Mouse (Mus musculus) erythroblast, embryonic 14.5 days (primary cell): ENCODE results near the gene Olfr591. TPM values are rescaled to one million over a fixed set of nuclear protein-coding genes. Genes with fewer than 3 reads are reported as not detected.
"Not testable (repeated sequence)": the region's sequence is repeated elsewhere in the genome, so short reads cannot be mapped to it uniquely, and the experiment has no call there.

Source experiments
- H3K27me3 ChIP-seq: 2 replicates; pipeline ENCODE4 v1.6.1; 2012; ENCODE audit warnings: inconsistent platforms; ENCODE audit not compliant: control insufficient read depth
- H3K36me3 ChIP-seq: 2 replicates; pipeline ENCODE4 v1.6.1; 2012; ENCODE audit warnings: mild to moderate bottlenecking, inconsistent platforms; ENCODE audit not compliant: control insufficient read depth
- H3K4me1 ChIP-seq: 2 replicates; pipeline ENCODE4 v1.6.1; 2012; ENCODE audit warnings: inconsistent platforms; ENCODE audit not compliant: control insufficient read depth
- H3K4me3 ChIP-seq: replicated peaks from 2 replicates; pipeline ENCODE3; 2012; ENCODE audit warnings: moderate library complexity, mild to moderate bottlenecking, inconsistent platforms
- H3K9me3 ChIP-seq: 2 replicates; pipeline ENCODE4 v1.6.1; 2012; ENCODE audit warnings: low read length, inconsistent platforms, mixed read lengths; ENCODE audit not compliant: control insufficient read depth
- GATA1 ChIP-seq: IDR thresholded peaks from 2 replicates; pipeline ENCODE4 v1.6.1; 2012; ENCODE audit warnings: low read length, inconsistent platforms, mixed read lengths
- TAL1 ChIP-seq: IDR thresholded peaks from 3 replicates; pipeline ENCODE4 v1.6.1; 2012; ENCODE audit warnings: low read length, inconsistent platforms, mixed read lengths
- polyA plus RNA-seq: library from polyadenylated mRNA; stranded (reverse); fragments of >175 nt; gene quantifications from 2 replicates; pipeline ENCODE4 v1.2.3, GENCODE M21; 2012

The Olfr591 gene
- polyA plus RNA-seq, result not detected in 2 replicates

DNA sequence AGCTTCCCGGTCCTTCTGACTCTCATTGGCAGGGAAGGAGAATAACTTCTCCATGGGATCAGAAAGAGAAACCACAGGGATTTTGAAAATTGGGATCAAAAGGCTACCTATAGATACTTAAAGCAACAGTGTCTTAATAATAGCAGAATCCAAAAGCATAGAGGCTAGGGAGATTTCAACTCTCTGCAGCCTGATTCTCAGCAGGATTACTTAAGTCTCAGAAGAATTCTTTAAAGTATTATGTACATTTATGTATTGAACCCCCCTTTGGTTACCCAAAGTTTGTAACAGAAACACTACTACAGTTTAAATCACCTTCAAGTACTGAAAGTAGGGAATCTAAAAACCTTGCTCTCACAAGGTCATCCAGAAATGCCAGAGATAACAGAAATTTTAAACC, at the start of gene Olfr591:
Gene Olfr591, minus strand, starts transcription at position 101 of the 400 bp plus-strand sequence.
- no peaks in the 10 kb centered on the region; the same call in 1 of the 2 replicates for H3K9me3 ChIP-seq
- no peak within 1 kb of the TSS for H3K4me3 ChIP-seq
- no peaks in the 10 kb centered on the region for H3K27me3 ChIP-seq
- no peaks in the 10 kb centered on the region for H3K36me3 ChIP-seq
- no peaks in the 10 kb centered on the region for H3K4me1 ChIP-seq
- TF ChIP-seq TAL1, result no peak
- no peak for TF ChIP-seq GATA1

DNA sequence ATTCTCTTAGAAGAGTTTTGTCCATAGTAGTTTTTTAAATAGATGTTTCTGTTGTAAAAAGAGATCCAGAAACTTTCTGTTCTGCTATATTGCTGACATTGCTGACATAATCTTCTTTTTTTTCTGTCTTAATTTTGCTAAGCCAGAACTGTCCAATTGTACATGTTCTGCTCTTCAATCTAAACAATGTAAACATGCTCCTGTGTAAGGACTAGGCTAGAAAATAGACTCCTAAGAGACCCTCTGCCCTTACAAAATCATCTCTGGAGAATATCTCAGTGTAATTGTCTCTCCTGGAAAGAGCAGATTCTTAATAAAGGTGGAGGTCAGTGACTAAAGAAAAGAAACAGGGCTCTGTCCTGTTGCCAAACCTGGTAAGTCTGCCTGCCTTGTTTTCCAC, 38.6 kb upstream of the Olfr591 start, which contains the start of gene Olfr594:
Gene Olfr594, plus strand, starts transcription at position 301 of the 400 bp plus-strand sequence.
- Histone ChIP-seq H3K4me3 (no peak within 1 kb of the TSS), H3K4me1 (no peaks in the 10 kb centered on the region), H3K36me3 (no peaks in the 10 kb centered on the region), H3K9me3 (no peaks in the 10 kb centered on the region), H3K27me3 (no peaks in the 10 kb centered on the region)
- no peak for TF ChIP-seq TAL1
- no peak for TF ChIP-seq GATA1

DNA sequence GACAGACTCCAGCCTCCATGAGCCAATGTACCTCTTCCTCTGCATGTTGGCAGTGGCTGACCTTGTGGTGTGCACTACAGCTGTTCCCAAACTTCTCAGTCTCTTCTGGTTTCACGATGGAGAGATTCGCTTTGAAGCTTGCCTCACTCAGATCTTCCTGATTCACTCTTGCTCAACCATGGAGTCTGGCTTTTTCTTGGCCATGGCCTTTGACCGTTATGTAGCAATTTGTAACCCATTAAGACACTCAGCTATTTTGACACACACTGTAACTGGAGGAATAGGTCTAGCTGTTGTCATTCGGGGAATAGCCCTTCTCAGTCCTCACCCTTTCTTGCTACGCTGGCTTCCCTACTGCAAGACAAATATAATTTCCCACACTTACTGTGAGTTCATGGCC, 33.9 kb upstream of the Olfr591 start:
- not testable (repeated sequence) for H3K9me3 ChIP-seq, H3K27me3 ChIP-seq, H3K36me3 ChIP-seq, H3K4me1 ChIP-seq, H3K4me3 ChIP-seq

DNA sequence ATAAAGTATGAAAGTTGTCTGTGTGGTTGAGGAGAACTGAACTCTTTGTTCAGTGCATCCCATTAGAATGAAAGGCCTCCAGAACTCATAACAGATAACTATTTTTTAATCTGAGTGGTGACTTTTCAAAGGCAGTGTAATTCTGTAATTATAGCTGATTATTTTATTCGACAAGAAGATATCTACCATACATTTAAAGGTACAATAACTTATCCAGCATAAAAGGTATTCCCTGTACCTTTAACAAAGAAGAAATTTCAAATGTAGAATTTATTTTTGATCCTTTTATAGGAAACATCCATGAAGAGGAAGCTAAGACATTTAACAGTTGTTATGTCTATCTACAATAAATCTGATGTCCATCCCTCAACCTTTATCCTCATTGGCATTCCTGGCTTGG, 33.4 kb upstream of the Olfr591 start, which contains the start of gene Olfr593:
Gene Olfr593, plus strand, starts transcription at position 301 of the 400 bp plus-strand sequence.
- TF ChIP-seq GATA1, result no peak
- Histone ChIP-seq H3K36me3 (no peaks in the 10 kb centered on the region), H3K4me1 (no peaks in the 10 kb centered on the region), H3K27me3 (no peaks in the 10 kb centered on the region), H3K9me3 (no peaks in the 10 kb centered on the region), H3K4me3 (no peak within 1 kb of the TSS)

DNA sequence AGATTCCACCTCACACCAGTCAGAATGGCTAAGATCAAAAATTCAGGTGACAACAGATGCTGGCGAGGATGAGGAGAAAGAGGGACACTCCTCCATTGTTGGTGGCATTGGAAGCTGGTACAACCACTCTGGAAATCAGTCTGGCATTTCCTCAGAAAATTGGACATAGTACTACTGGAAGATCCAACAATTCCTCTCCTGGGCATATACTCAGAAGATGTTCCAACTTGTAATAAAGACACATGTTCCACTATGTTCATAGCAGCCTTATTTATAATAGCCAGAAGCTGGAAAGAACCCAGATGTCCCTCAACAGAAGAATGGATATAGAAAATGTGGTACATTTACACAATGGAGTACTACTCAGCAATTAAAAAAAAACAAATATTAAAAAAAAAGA, 6.4 kb upstream of the Olfr591 start, which contains the start of gene Olfr592:
Gene Olfr592, plus strand, starts transcription at position 301 of the 400 bp plus-strand sequence.
- H3K4me1 ChIP-seq, H3K27me3 ChIP-seq, H3K36me3 ChIP-seq, H3K4me3 ChIP-seq, H3K9me3 ChIP-seq: not testable (repeated sequence)

DNA sequence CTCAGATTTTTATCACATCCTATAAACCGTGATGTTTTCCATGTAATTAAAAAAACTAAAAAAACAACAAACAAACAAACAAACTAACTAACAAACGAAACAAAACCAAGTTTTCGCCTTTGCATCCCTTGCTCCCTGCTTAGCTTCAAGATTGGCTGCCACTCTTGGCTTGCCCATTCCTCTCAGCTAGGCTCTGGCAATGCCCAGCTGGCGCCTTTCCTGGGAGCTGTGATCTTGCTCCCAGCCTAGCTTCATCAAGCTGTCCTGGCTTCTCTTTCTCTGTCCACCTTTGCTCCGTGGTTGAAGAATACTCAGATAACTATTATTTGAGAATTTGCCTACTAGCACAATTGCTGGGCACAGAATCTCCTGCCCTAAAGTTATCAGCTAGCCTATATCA, 8.4 kb downstream of the Olfr591 start:
- Histone ChIP-seq H3K36me3 (no peaks in the 10 kb centered on the region), H3K4me3 (no peak overlapping the region), H3K9me3 (no peaks in the 10 kb centered on the region), H3K27me3 (no peaks in the 10 kb centered on the region), H3K4me1 (no peaks in the 10 kb centered on the region)
- TF ChIP-seq GATA1, result no peak
- no peak for TF ChIP-seq TAL1

DNA sequence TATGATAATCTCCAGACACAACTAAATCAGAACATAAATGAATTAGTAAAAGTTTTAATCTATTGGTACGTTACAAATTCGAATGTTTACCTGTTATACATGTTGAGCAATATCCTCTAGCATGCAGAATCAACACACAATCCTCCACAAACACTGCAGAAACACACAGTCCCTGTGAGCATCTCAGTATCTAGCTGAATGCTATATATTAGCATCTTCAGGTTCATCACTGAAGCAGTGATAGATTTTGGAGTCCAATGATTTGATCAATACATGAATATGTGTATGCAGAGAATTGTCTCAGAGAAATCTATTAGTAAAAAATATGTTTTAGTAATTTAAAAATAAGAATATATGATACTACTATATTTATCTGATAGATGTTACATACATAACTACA, 21.9 kb downstream of the Olfr591 start, which contains the start of gene Olfr589:
Gene Olfr589, minus strand, starts transcription at position 101 of the 400 bp plus-strand sequence.
- Histone ChIP-seq H3K9me3 (no peaks in the 10 kb centered on the region), H3K27me3 (no peaks in the 10 kb centered on the region)
- TF ChIP-seq GATA1 (no peak), TAL1 (no peak)

DNA sequence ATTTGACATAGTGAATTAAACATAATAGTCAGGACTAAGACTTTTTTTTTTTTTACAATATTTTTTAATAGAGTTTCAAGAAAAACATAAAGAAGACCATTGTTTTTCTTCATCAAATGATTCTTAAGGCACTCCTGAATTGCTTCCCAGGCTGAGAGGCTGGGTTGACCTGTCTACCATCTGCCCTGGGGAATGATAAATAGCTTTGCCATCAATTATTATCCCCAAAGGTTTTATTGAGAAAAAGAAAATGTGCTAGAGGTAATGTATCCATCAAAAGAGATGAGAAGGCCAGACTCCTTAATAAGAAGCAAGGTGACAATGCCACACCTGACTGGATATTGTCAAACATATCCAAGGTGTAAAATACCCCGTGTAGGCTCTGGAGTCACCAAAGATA, 37.6 kb downstream of the Olfr591 start, which contains the start of gene Olfr588-ps1:
Gene Olfr588-ps1, plus strand, starts transcription at position 301 of the 400 bp plus-strand sequence.
- TF ChIP-seq TAL1 (no peak), GATA1 (no peak)
- Histone ChIP-seq H3K27me3 (no peaks in the 10 kb centered on the region), H3K4me3 (no peak within 1 kb of the TSS), H3K36me3 (no peaks in the 10 kb centered on the region), H3K4me1 (no peaks in the 10 kb centered on the region), H3K9me3 (peaks cover 6% of the 10 kb centered on the region; the same call in 1 of the 2 replicates)

More for the DNA sequence above, 21.9 kb downstream of the Olfr591 start, which contains the start of gene Olfr589:
- Histone ChIP-seq H3K36me3 (no peaks in the 10 kb centered on the region), H3K4me1 (no peaks in the 10 kb centered on the region), H3K4me3 (no peak within 1 kb of the TSS)

DNA sequence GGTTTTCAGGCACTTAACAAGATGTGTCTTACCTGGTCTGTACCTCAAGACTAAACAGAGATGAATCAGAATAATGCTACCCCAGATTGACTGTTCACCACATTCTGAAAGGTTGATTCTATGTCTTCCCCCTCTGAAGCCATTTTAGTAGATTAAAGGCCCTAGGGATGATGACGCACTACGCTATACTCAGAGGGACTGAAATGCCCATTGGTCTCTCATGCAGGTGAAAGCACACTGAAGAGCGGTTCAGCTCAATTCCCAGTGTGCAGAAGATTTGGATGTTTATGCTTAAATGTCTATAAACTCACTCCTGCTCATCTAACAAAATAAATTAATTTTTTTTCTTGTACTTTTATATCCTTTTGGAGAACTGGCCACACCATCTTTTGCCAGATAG, 52.6 kb downstream of the Olfr591 start, which contains the start of gene Olfr586:
Gene Olfr586, minus strand, starts transcription at position 101 of the 400 bp plus-strand sequence.
- Histone ChIP-seq H3K27me3 (no peaks in the 10 kb centered on the region), H3K4me3 (no peak within 1 kb of the TSS), H3K36me3 (no peaks in the 10 kb centered on the region), H3K9me3 (no peaks in the 10 kb centered on the region), H3K4me1 (no peaks in the 10 kb centered on the region)
- no peak for TF ChIP-seq TAL1
- TF ChIP-seq GATA1, result no peak

DNA sequence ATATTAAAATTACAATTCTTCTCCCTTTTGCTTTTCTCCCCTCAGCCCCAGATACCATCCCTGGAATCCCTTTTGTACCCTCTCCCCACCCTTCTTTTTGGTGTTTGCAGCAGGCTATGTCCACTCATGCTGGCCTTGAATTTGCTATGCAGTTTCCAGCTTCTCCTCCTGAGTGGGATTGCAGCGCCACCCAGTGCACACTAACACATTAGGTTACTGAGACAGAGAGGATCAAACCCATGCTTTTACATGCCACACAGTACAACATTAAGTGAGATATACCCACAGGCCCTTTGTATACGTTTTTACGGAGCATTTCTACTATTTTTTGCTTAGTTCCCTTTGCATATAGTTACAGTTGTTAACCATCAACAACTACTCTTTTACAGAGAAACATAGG, 58.7 kb downstream of the Olfr591 start:
- TF ChIP-seq TAL1 (no peak), GATA1 (no peak)
- H3K4me3 ChIP-seq, result no peak overlapping the region
- no peaks in the 10 kb centered on the region for H3K4me1 ChIP-seq
- no peaks in the 10 kb centered on the region for H3K27me3 ChIP-seq
- no peaks in the 10 kb centered on the region for H3K9me3 ChIP-seq
- no peaks in the 10 kb centered on the region for H3K36me3 ChIP-seq

Other genes starting within 250 kb of the Olfr591 start
- not detected in 2 replicates for gene Olfr573-ps1, start 235.8 kb downstream of the Olfr591 start, polyA plus RNA-seq
- gene Olfr574, start 229.9 kb downstream of the Olfr591 start, polyA plus RNA-seq, result not detected in 2 replicates
- not detected in 2 replicates for gene Olfr575, start 219.6 kb downstream of the Olfr591 start, polyA plus RNA-seq
- not detected in 2 replicates for gene Olfr576, start 215.7 kb downstream of the Olfr591 start, polyA plus RNA-seq
- gene Olfr577, start 202.4 kb downstream of the Olfr591 start, polyA plus RNA-seq, result not detected in 2 replicates
- not detected in 2 replicates for gene Olfr578, start 189.0 kb downstream of the Olfr591 start, polyA plus RNA-seq
- 0.03 TPM in 1 of 2 replicates, not detected in the other for gene Olfr582, start 140.3 kb downstream of the Olfr591 start, polyA plus RNA-seq
- gene Olfr583, start 127.0 kb downstream of the Olfr591 start, polyA plus RNA-seq, result not detected in 2 replicates
- gene Olfr584, start 96.5 kb downstream of the Olfr591 start, polyA plus RNA-seq, result not detected in 2 replicates
- not detected in 2 replicates for gene Olfr585, start 80.6 kb downstream of the Olfr591 start, polyA plus RNA-seq
- 0.01 TPM in 1 of 2 replicates, not detected in the other for gene Olfr586, start 52.7 kb downstream of the Olfr591 start, polyA plus RNA-seq
- not detected in 2 replicates for gene Olfr588-ps1, start 37.5 kb downstream of the Olfr591 start, polyA plus RNA-seq
- not detected in 2 replicates for gene Olfr589, start 22.0 kb downstream of the Olfr591 start, polyA plus RNA-seq
- gene Olfr592, start 6.5 kb upstream of the Olfr591 start, polyA plus RNA-seq, result not detected in 2 replicates
- not detected in 2 replicates for gene Olfr593, start 33.5 kb upstream of the Olfr591 start, polyA plus RNA-seq
- gene Olfr594, start 38.7 kb upstream of the Olfr591 start, polyA plus RNA-seq, result 0.02 TPM in 1 of 2 replicates, not detected in the other
- gene Usp17ld, start 74.2 kb upstream of the Olfr591 start, polyA plus RNA-seq, result not detected in 2 replicates
- not detected in 2 replicates for gene Olfr596, start 127.3 kb upstream of the Olfr591 start, polyA plus RNA-seq
- gene Olfr597, start 138.0 kb upstream of the Olfr591 start, polyA plus RNA-seq, result not detected in 2 replicates
- gene Olfr598, start 145.2 kb upstream of the Olfr591 start, polyA plus RNA-seq, result 0.04 TPM in 1 of 2 replicates, not detected in the other
- gene Olfr599, start 157.6 kb upstream of the Olfr591 start, polyA plus RNA-seq, result not detected in 2 replicates
- gene Olfr600, start 171.3 kb upstream of the Olfr591 start, polyA plus RNA-seq, result not detected in 2 replicates
- gene Olfr601, start 184.3 kb upstream of the Olfr591 start, polyA plus RNA-seq, result not detected in 2 replicates
- gene Olfr603, start 207.8 kb upstream of the Olfr591 start, polyA plus RNA-seq, result not detected in 2 replicates
- gene Usp17lc, start 236.7 kb upstream of the Olfr591 start, polyA plus RNA-seq, result not detected in 2 replicates